Mouse (Mus musculus) lung, adult 2 months (tissue): Measurements from ENCODE around the gene Gemin7.

Experiments used
- CTCF ChIP-seq: fragments of 200-500 bp; IDR thresholded peaks from 2 replicates; pipeline ENCODE4 v1.5.1; 2011; ENCODE audit warnings: mild to moderate bottlenecking, low read length, control low read depth; ENCODE audit not compliant: insufficient read depth
- POLR2A ChIP-seq: fragments of 200-500 bp; IDR thresholded peaks from 2 replicates; pipeline ENCODE4 v1.6.1; 2011; ENCODE audit warnings: low read depth, mild to moderate bottlenecking, control low read depth, low read length, borderline replicate concordance; ENCODE audit errors: extremely low read depth

GRCm38 (mm10) chr7:19600562-19600961 lies 23.2 kb upstream of the Gemin7 start:
- TF ChIP-seq CTCF = no peak
- no peak for TF ChIP-seq POLR2A
